Mouse (Mus musculus): ENCODE results near the gene D430042O09Rik.

DNA sequence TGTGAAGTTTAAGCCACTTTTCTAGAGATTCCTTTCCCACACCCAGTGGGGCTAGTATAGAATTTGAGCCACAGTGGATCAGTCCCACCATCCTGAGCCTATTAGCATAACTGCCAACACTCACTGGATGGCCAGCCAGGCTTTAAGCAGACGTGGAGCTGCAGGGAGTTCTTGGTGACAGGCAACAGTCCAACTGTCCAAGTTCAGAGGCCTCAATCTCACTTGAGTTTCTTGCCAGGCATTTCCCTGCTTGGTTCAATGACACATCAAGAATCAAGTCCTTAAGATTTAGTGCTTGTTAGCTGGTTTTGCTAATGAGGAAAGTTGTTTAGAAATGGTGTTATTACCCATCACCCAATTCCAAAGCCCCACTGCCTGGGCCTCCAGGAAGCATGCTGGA lies 137.9 kb downstream of the D430042O09Rik start:
- TF ChIP-seq POLR2A (IDR thresholded peaks at IDR 0.05; ENCODE audit: extremely low read depth, insufficient read depth, low read length) = no peak
- TF ChIP-seq CTCF (IDR thresholded peaks at IDR 0.05; ENCODE audit: low read depth, low read length) = no peak

Measured in liver, adult 2 months (tissue).